Mouse (Mus musculus) MEL (cell line): ENCODE results near the gene 1110065P20Rik. TPM values are rescaled to one million over a fixed set of nuclear protein-coding genes. Genes with fewer than 3 reads are reported as not detected.
A peak's percentile ranks its signal among the peaks of the same experiment; 100 is the strongest.

Source experiments
- DNase-seq: peaks from one replicate; pipeline ENCODE4 v3.0.0; 2011; ENCODE audit warnings: low read depth, low spot score
- H3K27ac ChIP-seq: 2 replicates; pipeline ENCODE4 v1.5.1; 2012; ENCODE audit warnings: low read depth, mild to moderate bottlenecking, control low read depth, low read length, moderate library complexity; ENCODE audit not compliant: control insufficient read depth
- H3K27me3 ChIP-seq, 2 experiments: fragments of 150-350 bp in 1 of 2; sonication (generic) in 1 of 2; 2 replicates each; pipeline ENCODE4 v1.6.1; 2012; ENCODE audit warnings: low read length in 2 of 2, mild to moderate bottlenecking in 2 of 2, improper control_type of control experiment in 1 of 2, moderate library complexity in 1 of 2; ENCODE audit not compliant: insufficient read depth in 2 of 2, control insufficient read depth in 1 of 2
- H3K36me3 ChIP-seq, 2 experiments: 2 replicates each; pipeline ENCODE4 v1.6.1; 2012 to 2014; ENCODE audit warnings: low read length in 2 of 2, improper control_type of control experiment in 1 of 2, inconsistent platforms in 1 of 2, mild to moderate bottlenecking in 1 of 2; ENCODE audit not compliant: insufficient read depth in 2 of 2, control insufficient read depth in 1 of 2
- H3K4me1 ChIP-seq, 2 experiments: fragments of 150-350 bp in 1 of 2; sonication (generic) in 1 of 2; 2 replicates each; pipeline ENCODE4 v1.6.1; 2012; ENCODE audit warnings: low read length in 2 of 2, improper control_type of control experiment in 1 of 2, mild to moderate bottlenecking in 1 of 2; ENCODE audit not compliant: insufficient read depth in 2 of 2, control insufficient read depth in 1 of 2
- H3K4me3 ChIP-seq, 2 experiments: fragments of 150-350 bp in 1 of 2; sonication (generic) in 1 of 2; 2 replicates each; pipeline ENCODE4 v1.5.1; 2012; ENCODE audit warnings: low read depth in 2 of 2, low read length in 2 of 2, mild to moderate bottlenecking in 2 of 2, moderate library complexity in 2 of 2, control low read depth in 1 of 2, improper control_type of control experiment in 1 of 2; ENCODE audit not compliant: control insufficient read depth in 1 of 2, insufficient read depth in 1 of 2
- H3K79me2 ChIP-seq: 2 replicates; pipeline ENCODE4 v1.6.1; 2012; ENCODE audit warnings: mild to moderate bottlenecking, low read length, moderate library complexity; ENCODE audit not compliant: control insufficient read depth, poor library complexity, insufficient read depth
- H3K9ac ChIP-seq: 2 replicates; pipeline ENCODE4 v1.6.1; 2012; ENCODE audit warnings: low read depth, mild to moderate bottlenecking, control low read depth, low read length, moderate library complexity; ENCODE audit not compliant: control insufficient read depth, poor library complexity, severe bottlenecking
- H3K9me3 ChIP-seq: fragments of 150-350 bp; sonication (generic); replicated peaks from 2 replicates; pipeline ENCODE4 v1.6.1; 2012; ENCODE audit warnings: mild to moderate bottlenecking, low read length, improper control_type of control experiment, moderate library complexity; ENCODE audit not compliant: insufficient read depth
- BHLHE40 ChIP-seq: IDR thresholded peaks from 2 replicates; pipeline ENCODE4 v1.6.1; 2012; ENCODE audit warnings: low read depth, mild to moderate bottlenecking, inconsistent platforms, low read length, improper control_type of control experiment, borderline replicate concordance
- CHD1 ChIP-seq: IDR thresholded peaks from 2 replicates; pipeline ENCODE4 v1.6.1; 2012; ENCODE audit warnings: low read depth, mild to moderate bottlenecking, inconsistent platforms, low read length, improper control_type of control experiment
- CHD2 ChIP-seq: IDR thresholded peaks from 2 replicates; pipeline ENCODE4 v1.6.1; 2011; ENCODE audit warnings: low read length, improper control_type of control experiment
- CTCF ChIP-seq, 3 experiments: IDR thresholded peaks in 2 of 3; conservative IDR thresholded peaks in 1 of 3; 2 replicates each; pipeline ENCODE4 v1.5.1; 2011 to 2012; ENCODE audit warnings: low read length in 3 of 3, low read depth in 2 of 3, mild to moderate bottlenecking in 2 of 3, improper control_type of control experiment in 1 of 3, inconsistent platforms in 1 of 3, mixed read lengths in 1 of 3, moderate library complexity in 1 of 3; ENCODE audit not compliant: control insufficient read depth in 1 of 3, insufficient read depth in 1 of 3, poor library complexity in 1 of 3, severe bottlenecking in 1 of 3
- E2F4 ChIP-seq: IDR thresholded peaks from 2 replicates; pipeline ENCODE4 v1.6.1; 2011; ENCODE audit warnings: low read depth, low read length, improper control_type of control experiment, borderline replicate concordance
- ELF1 ChIP-seq: IDR thresholded peaks from 2 replicates; pipeline ENCODE4 v1.6.1; 2014; ENCODE audit warnings: low read depth, mild to moderate bottlenecking, inconsistent platforms, low read length, improper control_type of control experiment, moderate library complexity
- EP300 ChIP-seq, 2 experiments: IDR thresholded peaks; 2 replicates each; pipeline ENCODE4 v1.6.1; 2011; ENCODE audit warnings: improper control_type of control experiment in 2 of 2, low read length in 2 of 2, low read depth in 1 of 2, mild to moderate bottlenecking in 1 of 2
- ETS1 ChIP-seq: IDR thresholded peaks from 2 replicates; pipeline ENCODE4 v1.6.1; 2012; ENCODE audit warnings: low read depth, mild to moderate bottlenecking, inconsistent platforms, low read length, improper control_type of control experiment, moderate library complexity
- GABPA ChIP-seq: IDR thresholded peaks from 2 replicates; pipeline ENCODE4 v1.6.1; 2012; ENCODE audit warnings: low read depth, mild to moderate bottlenecking, inconsistent platforms, low read length, improper control_type of control experiment, moderate library complexity
- GATA1 ChIP-seq: IDR thresholded peaks from 2 replicates; pipeline ENCODE4 v1.6.1; 2011; ENCODE audit warnings: low read depth, low read length, improper control_type of control experiment
- HCFC1 ChIP-seq: IDR thresholded peaks from 2 replicates; pipeline ENCODE4 v1.6.1; 2012; ENCODE audit warnings: low read depth, mild to moderate bottlenecking, inconsistent platforms, low read length, improper control_type of control experiment, moderate library complexity
- JUND ChIP-seq: IDR thresholded peaks from 2 replicates; pipeline ENCODE4 v1.6.1; 2011; ENCODE audit warnings: low read depth, mild to moderate bottlenecking, improper control_type of control experiment, low read length
- KAT2A ChIP-seq: conservative IDR thresholded peaks from 2 replicates; pipeline ENCODE4 v1.6.1; 2012; ENCODE audit warnings: low read depth, low read length, improper control_type of control experiment, inconsistent platforms
- MAFK ChIP-seq: IDR thresholded peaks from 2 replicates; pipeline ENCODE4 v1.6.1; 2011; ENCODE audit warnings: low read depth, mild to moderate bottlenecking, low read length, improper control_type of control experiment, borderline replicate concordance
- MEF2A ChIP-seq: IDR thresholded peaks from 2 replicates; pipeline ENCODE4 v1.6.1; 2014; ENCODE audit warnings: low read depth, mild to moderate bottlenecking, inconsistent platforms, low read length, improper control_type of control experiment; ENCODE audit not compliant: poor library complexity, insufficient replicate concordance, severe bottlenecking; ENCODE audit errors: extremely low read depth
- MXI1 ChIP-seq: IDR thresholded peaks from 2 replicates; pipeline ENCODE4 v1.6.1; 2011; ENCODE audit warnings: mild to moderate bottlenecking, low read depth, low read length, improper control_type of control experiment
- MYB ChIP-seq: IDR thresholded peaks from 2 replicates; pipeline ENCODE4 v1.6.1; 2011; ENCODE audit warnings: mild to moderate bottlenecking, low read depth, low read length, improper control_type of control experiment
- MYC ChIP-seq: IDR thresholded peaks from 2 replicates; pipeline ENCODE4 v1.6.1; 2011; ENCODE audit warnings: low read depth, mild to moderate bottlenecking, low read length, improper control_type of control experiment, moderate library complexity
- NELFE ChIP-seq: IDR thresholded peaks from 2 replicates; pipeline ENCODE4 v1.6.1; 2011; ENCODE audit warnings: low read depth, low read length, improper control_type of control experiment
- NRF1 ChIP-seq: IDR thresholded peaks from 2 replicates; pipeline ENCODE4 v1.6.1; 2014; ENCODE audit warnings: low read depth, mild to moderate bottlenecking, inconsistent platforms, low read length, improper control_type of control experiment, moderate library complexity; ENCODE audit not compliant: poor library complexity, insufficient read depth, severe bottlenecking
- POLR2AphosphoS2 ChIP-seq: IDR thresholded peaks from 2 replicates; pipeline ENCODE4 v1.6.1; 2011; ENCODE audit warnings: low read length, improper control_type of control experiment
- POLR2AphosphoS5 ChIP-seq: IDR thresholded peaks from 2 replicates; pipeline ENCODE4 v1.6.1; 2012; ENCODE audit warnings: low read depth, borderline replicate concordance, mild to moderate bottlenecking, inconsistent platforms, low read length, moderate library complexity, mixed read lengths
- RAD21 ChIP-seq: IDR thresholded peaks from 2 replicates; pipeline ENCODE4 v1.6.1; 2011; ENCODE audit warnings: mild to moderate bottlenecking, low read depth, low read length, improper control_type of control experiment
- RCOR1 ChIP-seq: IDR thresholded peaks from 2 replicates; pipeline ENCODE4 v1.6.1; 2012; ENCODE audit warnings: low read depth, mild to moderate bottlenecking, inconsistent platforms, low read length, improper control_type of control experiment
- SIN3A ChIP-seq: IDR thresholded peaks from 2 replicates; pipeline ENCODE4 v1.6.1; 2012; ENCODE audit warnings: low read length, improper control_type of control experiment, inconsistent platforms
- SMC3 ChIP-seq: IDR thresholded peaks from 2 replicates; pipeline ENCODE4 v1.6.1; 2011; ENCODE audit warnings: low read depth, low read length, improper control_type of control experiment
- TAL1 ChIP-seq: IDR thresholded peaks from 2 replicates; pipeline ENCODE4 v1.6.1; 2012; ENCODE audit warnings: mild to moderate bottlenecking, inconsistent platforms, low read length, moderate library complexity, mixed read lengths
- TBP ChIP-seq: IDR thresholded peaks from 2 replicates; pipeline ENCODE4 v1.8.0; 2011; ENCODE audit warnings: low read depth, low read length, improper control_type of control experiment
- TCF12 ChIP-seq: IDR thresholded peaks from 2 replicates; pipeline ENCODE4 v1.6.1; 2014; ENCODE audit warnings: low read depth, mild to moderate bottlenecking, inconsistent platforms, low read length, improper control_type of control experiment, moderate library complexity
- UBTF ChIP-seq: IDR thresholded peaks from 2 replicates; pipeline ENCODE4 v1.6.1; 2012; ENCODE audit warnings: low read depth, mild to moderate bottlenecking, inconsistent platforms, low read length, improper control_type of control experiment, moderate library complexity, borderline replicate concordance; ENCODE audit not compliant: insufficient read depth
- USF1 ChIP-seq: IDR thresholded peaks from 2 replicates; pipeline ENCODE4 v1.6.1; 2014; ENCODE audit warnings: low read depth, mild to moderate bottlenecking, inconsistent platforms, low read length, improper control_type of control experiment, moderate library complexity
- USF2 ChIP-seq, 2 experiments: IDR thresholded peaks; 2 replicates each; pipeline ENCODE4 v1.6.1; 2011 to 2012; ENCODE audit warnings: improper control_type of control experiment in 2 of 2, low read length in 2 of 2, borderline replicate concordance in 1 of 2, inconsistent platforms in 1 of 2, low read depth in 1 of 2, mild to moderate bottlenecking in 1 of 2; ENCODE audit not compliant: insufficient read depth in 1 of 2
- ZC3H11A ChIP-seq: IDR thresholded peaks from 2 replicates; pipeline ENCODE4 v1.6.1; 2012; ENCODE audit warnings: low read depth, mild to moderate bottlenecking, inconsistent platforms, low read length, improper control_type of control experiment
- ZMIZ1 ChIP-seq: IDR thresholded peaks from 2 replicates; pipeline ENCODE4 v1.6.1; 2012; ENCODE audit warnings: low read depth, mild to moderate bottlenecking, inconsistent platforms, low read length, improper control_type of control experiment, moderate library complexity
- ZNF384 ChIP-seq: IDR thresholded peaks from 2 replicates; pipeline ENCODE4 v1.6.1; 2012; ENCODE audit warnings: low read depth, mild to moderate bottlenecking, inconsistent platforms, low read length, improper control_type of control experiment
- polyA plus RNA-seq, 2 experiments: library from polyadenylated mRNA; stranded (reverse) in 1 of 2; unstranded in 1 of 2; fragments of >175 nt in 1 of 2; fragments of >200 nt in 1 of 2; gene quantifications; 2 replicates each; pipeline versions ENCODE4 v1.2.1 to v1.2.4; 2012; ENCODE audit warnings: low replicate concordance in 2 of 2, low read depth in 1 of 2; ENCODE audit not compliant: insufficient read length in 2 of 2, insufficient read depth in 1 of 2, missing spikeins in 1 of 2
- total RNA-seq: library from RNA; depleted of rRNA; stranded (reverse); fragments of 300-350 nt; gene quantifications from 2 replicates; pipeline ENCODE4 v1.2.3, GENCODE M21; 2012; rRNA removed

The 1110065P20Rik gene
- total RNA-seq (40.6 and 43.4 TPM in 2 replicates), polyA plus RNA-seq (10 to 100 TPM in 1 of 2 experiments, not detected in 1; 50.9 TPM)

DNA sequence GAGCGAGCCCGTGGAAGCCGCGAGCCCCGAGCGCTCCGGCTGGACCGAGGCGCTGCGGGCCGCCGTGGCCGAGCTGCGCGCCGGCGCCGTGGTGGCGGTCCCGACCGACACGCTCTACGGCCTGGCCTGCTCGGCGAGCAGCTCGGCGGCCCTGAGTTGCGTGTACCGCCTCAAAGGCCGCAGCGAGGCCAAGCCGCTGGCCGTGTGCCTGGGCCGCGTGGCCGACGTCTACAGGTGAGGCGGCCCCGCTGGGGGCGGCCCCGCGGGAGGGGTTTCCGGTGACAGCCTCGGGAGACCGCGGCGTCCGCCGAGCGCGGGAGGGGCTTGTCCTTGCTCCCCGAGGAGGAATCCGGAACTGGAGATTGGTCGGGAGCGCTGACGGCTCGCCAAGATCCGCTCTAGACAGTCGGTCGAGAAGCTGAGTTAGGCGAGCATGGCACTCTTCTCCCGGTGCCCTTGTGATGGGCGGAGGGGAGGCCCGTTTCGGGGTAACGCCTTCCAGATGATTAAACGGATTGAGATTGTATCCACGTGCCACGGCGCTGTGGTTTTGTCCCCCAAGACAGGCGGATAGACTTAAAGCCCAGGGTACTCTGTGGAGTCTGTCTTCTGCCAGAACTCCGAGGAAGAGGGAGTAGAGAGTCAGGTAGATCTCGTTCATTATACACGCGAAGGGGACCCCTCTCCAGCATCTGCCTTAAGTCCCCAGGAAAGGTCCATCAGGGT is at the start of gene 1110065P20Rik:
Gene 1110065P20Rik (minus strand): TSS at position 264 of the 726 bp plus-strand sequence.
- Histone ChIP-seq H3K36me3 (peaks cover 17 to 18% of the 10 kb centered on the region in 2 experiments; a peak in 3 of 4 replicates), H3K27ac (peak within 1 kb of the TSS; percentile 78), H3K9me3 (no peaks in the 10 kb centered on the region), H3K79me2 (peaks cover 42% of the 10 kb centered on the region), H3K27me3 (no peaks in the 10 kb centered on the region), H3K9ac (peak within 1 kb of the TSS; percentile 99), H3K4me1 (peaks cover 0 to 16% of the 10 kb centered on the region in 2 experiments; a peak in 3 of 4 replicates), H3K4me3 (peak within 1 kb of the TSS; percentile 92 to 98)
- DNase-seq, result peak; percentile 87
- TF ChIP-seq NELFE, result peak; percentile 48
- peak; percentile 64 for TF ChIP-seq SIN3A
- no peak for TF ChIP-seq JUND
- TF ChIP-seq ZC3H11A, result no peak
- no peak for TF ChIP-seq TBP
- no peak for TF ChIP-seq CHD2
- no peak for TF ChIP-seq GATA1
- no peak; the same call in 1 of the 2 replicates for TF ChIP-seq USF1
- TF ChIP-seq NRF1, result no peak
- TF ChIP-seq MAFK, result no peak
- no peak for TF ChIP-seq USF2 (IDR thresholded peaks at IDR 0.05; ENCODE audit: borderline replicate concordance in 1 of 2, insufficient read depth in 1 of 2, low read depth in 1 of 2, low read length in 2 of 2)
- TF ChIP-seq MXI1, result peak; percentile 90
- no peak for TF ChIP-seq EP300 (IDR thresholded peaks at IDR 0.05; ENCODE audit: low read depth in 1 of 2, low read length in 2 of 2)
- TF ChIP-seq E2F4, result no peak
- TF ChIP-seq MYC, result peak; percentile 47; the same call in 1 of the 2 replicates
- no peak for TF ChIP-seq MEF2A
- no peak for TF ChIP-seq POLR2AphosphoS5
- TF ChIP-seq TAL1, result no peak
- no peak; the same call in 1 of the 2 replicates for TF ChIP-seq HCFC1
- no peak for TF ChIP-seq MYB
- no peak for TF ChIP-seq GABPA
- TF ChIP-seq ZNF384, result no peak
- TF ChIP-seq POLR2AphosphoS2, result no peak; the same call in 1 of the 2 replicates
- no peak for TF ChIP-seq ETS1
- peak; percentile 75; the same call in 1 of the 2 replicates for TF ChIP-seq BHLHE40
- TF ChIP-seq ZMIZ1, result no peak; the same call in 1 of the 2 replicates
- no peak for TF ChIP-seq TCF12
- TF ChIP-seq CHD1, result no peak
- TF ChIP-seq CTCF (IDR thresholded peaks at IDR 0.05 in 2 of 3, conservative IDR thresholded peaks at IDR 0.05 in 1 of 3; ENCODE audit: control insufficient read depth in 1 of 3, insufficient read depth in 1 of 3, low read depth in 2 of 3, low read length in 3 of 3, poor library complexity in 1 of 3, severe bottlenecking in 1 of 3), result no peak
- peak; percentile 48; the same call in 1 of the 2 replicates for TF ChIP-seq ELF1
- TF ChIP-seq RAD21, result no peak
- TF ChIP-seq RCOR1, result no peak
- no peak for TF ChIP-seq SMC3
- no peak for TF ChIP-seq KAT2A
- TF ChIP-seq UBTF, result no peak
